Mouse (Mus musculus): ENCODE measurements at regions not wholly inside any gene's neighbourhood (a gene's known extent, or its start where the extent isn't known, plus 50 kb on each side); places are given as distances from the start of the nearest gene placed in this dataset.

GRCm38 (mm10) chr15:52095629-52096190, 1789.0 kb upstream of the Gm7489 start:
- Histone ChIP-seq H3K27me3 (ENCODE audit: control insufficient read depth, insufficient read depth, insufficient read length) (no peaks in the 10 kb centered on the region), H3K4me3 (no peak overlapping the region), H3K79me2 (ENCODE audit: control insufficient read depth, insufficient read depth) (no peaks in the 10 kb centered on the region), H3ac (ENCODE audit: control insufficient read depth, insufficient read length) (no peak overlapping the region), H3K4me2 (ENCODE audit: low read depth) (no peak overlapping the region), H3K36me3 (ENCODE audit: control insufficient read depth, insufficient read depth) (no peaks in the 10 kb centered on the region)
- no peak for TF ChIP-seq MAX (IDR thresholded peaks at IDR 0.05; ENCODE audit: low read depth)
- TF ChIP-seq MYOG (IDR thresholded peaks at IDR 0.05; ENCODE audit: control insufficient read depth in 1 of 3, insufficient read depth in 1 of 3, insufficient read length in 2 of 3, low read depth in 2 of 3) = no peak
- no peak for TF ChIP-seq MYOD1 (IDR thresholded peaks at IDR 0.05; ENCODE audit: control insufficient read depth in 1 of 3, insufficient read length in 2 of 3, low read depth in 2 of 3)
- no peak for TF ChIP-seq REST (IDR thresholded peaks at IDR 0.05; ENCODE audit: insufficient read depth, insufficient read length)
- no peak for TF ChIP-seq CEBPB (IDR thresholded peaks at IDR 0.05; ENCODE audit: insufficient read depth, poor library complexity, severe bottlenecking)
- TF ChIP-seq POLR2AphosphoS2 (IDR thresholded peaks at IDR 0.05; ENCODE audit: insufficient read length, low read depth) = no peak
- no peak for TF ChIP-seq TCF12 (IDR thresholded peaks at IDR 0.05; ENCODE audit: insufficient read depth, poor library complexity, severe bottlenecking)
- TF ChIP-seq SRF (IDR thresholded peaks at IDR 0.05; ENCODE audit: control insufficient read depth, insufficient read length, low read depth) = no peak
- no peak for TF ChIP-seq POLR2A (IDR thresholded peaks at IDR 0.05; ENCODE audit: insufficient read length, low read depth)
- no peak for TF ChIP-seq E2F4 (IDR thresholded peaks at IDR 0.05; ENCODE audit: insufficient read depth)
- TF ChIP-seq USF1 (IDR thresholded peaks at IDR 0.05; ENCODE audit: low read depth) = no peak
- TF ChIP-seq TCF3 (IDR thresholded peaks at IDR 0.05; ENCODE audit: insufficient read length, low read depth) = no peak

GRCm38 (mm10) chr15:52108761-52109160, 1775.9 kb upstream of the Gm7489 start:
- no peaks in the 10 kb centered on the region for H3K27me3 ChIP-seq (ENCODE audit: control insufficient read depth, insufficient read depth, insufficient read length)
- TF ChIP-seq REST (IDR thresholded peaks at IDR 0.05; ENCODE audit: insufficient read depth, insufficient read length) (no peak), CEBPB (IDR thresholded peaks at IDR 0.05; ENCODE audit: insufficient read depth, poor library complexity, severe bottlenecking) (no peak), TCF12 (IDR thresholded peaks at IDR 0.05; ENCODE audit: insufficient read depth, poor library complexity, severe bottlenecking) (no peak), USF1 (IDR thresholded peaks at IDR 0.05; ENCODE audit: low read depth) (no peak), MYOG (IDR thresholded peaks at IDR 0.05; ENCODE audit: control insufficient read depth in 1 of 3, insufficient read depth in 1 of 3, insufficient read length in 2 of 3, low read depth in 2 of 3) (no peak), POLR2A (IDR thresholded peaks at IDR 0.05; ENCODE audit: insufficient read length, low read depth) (no peak), POLR2AphosphoS2 (IDR thresholded peaks at IDR 0.05; ENCODE audit: insufficient read length, low read depth) (no peak), MYOD1 (IDR thresholded peaks at IDR 0.05; ENCODE audit: control insufficient read depth in 1 of 3, insufficient read length in 2 of 3, low read depth in 2 of 3) (no peak), MAX (IDR thresholded peaks at IDR 0.05; ENCODE audit: low read depth) (no peak), E2F4 (IDR thresholded peaks at IDR 0.05; ENCODE audit: insufficient read depth) (no peak), TCF3 (IDR thresholded peaks at IDR 0.05; ENCODE audit: insufficient read length, low read depth) (no peak), SRF (IDR thresholded peaks at IDR 0.05; ENCODE audit: control insufficient read depth, insufficient read length, low read depth) (no peak)
- H3K79me2 ChIP-seq (ENCODE audit: control insufficient read depth, insufficient read depth) = no peaks in the 10 kb centered on the region
- no peak overlapping the region for H3K4me2 ChIP-seq (ENCODE audit: low read depth)
- no peak overlapping the region for H3K4me3 ChIP-seq
- no peak overlapping the region for H3ac ChIP-seq (ENCODE audit: control insufficient read depth, insufficient read length)
- no peaks in the 10 kb centered on the region for H3K36me3 ChIP-seq (ENCODE audit: control insufficient read depth, insufficient read depth)

- H3K4me3 ChIP-seq = no peak overlapping the region
- H3K27me3 ChIP-seq (ENCODE audit: control insufficient read depth, insufficient read depth, insufficient read length) = no peaks in the 10 kb centered on the region
- TF ChIP-seq TCF12 (IDR thresholded peaks at IDR 0.05; ENCODE audit: insufficient read depth, poor library complexity, severe bottlenecking) (no peak), MAX (IDR thresholded peaks at IDR 0.05; ENCODE audit: low read depth) (no peak), USF1 (IDR thresholded peaks at IDR 0.05; ENCODE audit: low read depth) (no peak), POLR2AphosphoS2 (IDR thresholded peaks at IDR 0.05; ENCODE audit: insufficient read length, low read depth) (no peak), CEBPB (IDR thresholded peaks at IDR 0.05; ENCODE audit: insufficient read depth, poor library complexity, severe bottlenecking) (no peak), MYOD1 (IDR thresholded peaks at IDR 0.05; ENCODE audit: control insufficient read depth in 1 of 3, insufficient read length in 2 of 3, low read depth in 2 of 3) (no peak), E2F4 (IDR thresholded peaks at IDR 0.05; ENCODE audit: insufficient read depth) (no peak), REST (IDR thresholded peaks at IDR 0.05; ENCODE audit: insufficient read depth, insufficient read length) (no peak)
- no peak overlapping the region for H3ac ChIP-seq (ENCODE audit: control insufficient read depth, insufficient read length)
- H3K4me2 ChIP-seq (ENCODE audit: low read depth) = no peak overlapping the region
- H3K36me3 ChIP-seq (ENCODE audit: control insufficient read depth, insufficient read depth) = no peaks in the 10 kb centered on the region
- no peaks in the 10 kb centered on the region for H3K79me2 ChIP-seq (ENCODE audit: control insufficient read depth, insufficient read depth)
Measured at GRCm38 (mm10) chr15:52114368-52115036, 1770.2 kb upstream of the Gm7489 start.

GRCm38 (mm10) chr15:52136693-52137092, 1748.0 kb upstream of the Gm7489 start:
- Histone ChIP-seq H3K36me3 (ENCODE audit: control insufficient read depth, insufficient read depth) (no peaks in the 10 kb centered on the region), H3K4me3 (no peak overlapping the region), H3K4me2 (ENCODE audit: low read depth) (no peak overlapping the region), H3ac (ENCODE audit: control insufficient read depth, insufficient read length) (no peak overlapping the region), H3K27me3 (ENCODE audit: control insufficient read depth, insufficient read depth, insufficient read length) (no peaks in the 10 kb centered on the region), H3K79me2 (ENCODE audit: control insufficient read depth, insufficient read depth) (no peaks in the 10 kb centered on the region)
- TF ChIP-seq POLR2AphosphoS2 (IDR thresholded peaks at IDR 0.05; ENCODE audit: insufficient read length, low read depth) = no peak
- no peak for TF ChIP-seq TCF12 (IDR thresholded peaks at IDR 0.05; ENCODE audit: insufficient read depth, poor library complexity, severe bottlenecking)
- TF ChIP-seq TCF3 (IDR thresholded peaks at IDR 0.05; ENCODE audit: insufficient read length, low read depth) = no peak
- TF ChIP-seq POLR2A (IDR thresholded peaks at IDR 0.05; ENCODE audit: insufficient read length, low read depth) = no peak
- no peak for TF ChIP-seq E2F4 (IDR thresholded peaks at IDR 0.05; ENCODE audit: insufficient read depth)
- TF ChIP-seq MAX (IDR thresholded peaks at IDR 0.05; ENCODE audit: low read depth) = no peak
- no peak for TF ChIP-seq USF1 (IDR thresholded peaks at IDR 0.05; ENCODE audit: low read depth)
- no peak for TF ChIP-seq REST (IDR thresholded peaks at IDR 0.05; ENCODE audit: insufficient read depth, insufficient read length)
- no peak for TF ChIP-seq MYOG (IDR thresholded peaks at IDR 0.05; ENCODE audit: control insufficient read depth in 1 of 3, insufficient read depth in 1 of 3, insufficient read length in 2 of 3, low read depth in 2 of 3)
- no peak for TF ChIP-seq MYOD1 (IDR thresholded peaks at IDR 0.05; ENCODE audit: control insufficient read depth in 1 of 3, insufficient read length in 2 of 3, low read depth in 2 of 3)
- TF ChIP-seq SRF (IDR thresholded peaks at IDR 0.05; ENCODE audit: control insufficient read depth, insufficient read length, low read depth) = no peak
- no peak for TF ChIP-seq CEBPB (IDR thresholded peaks at IDR 0.05; ENCODE audit: insufficient read depth, poor library complexity, severe bottlenecking)

Data from myocyte (in vitro differentiated cells).